Mouse (Mus musculus) frontal cortex, postnatal 14 days (tissue): ENCODE measurements around the gene Hoxc6.

Source experiments
- DNase-seq, 2 experiments: peaks; one replicate each; pipeline ENCODE4 v3.0.0; 2022; ENCODE audit warnings: low spot score in 2 of 2

Hoxc6 gene

DNA sequence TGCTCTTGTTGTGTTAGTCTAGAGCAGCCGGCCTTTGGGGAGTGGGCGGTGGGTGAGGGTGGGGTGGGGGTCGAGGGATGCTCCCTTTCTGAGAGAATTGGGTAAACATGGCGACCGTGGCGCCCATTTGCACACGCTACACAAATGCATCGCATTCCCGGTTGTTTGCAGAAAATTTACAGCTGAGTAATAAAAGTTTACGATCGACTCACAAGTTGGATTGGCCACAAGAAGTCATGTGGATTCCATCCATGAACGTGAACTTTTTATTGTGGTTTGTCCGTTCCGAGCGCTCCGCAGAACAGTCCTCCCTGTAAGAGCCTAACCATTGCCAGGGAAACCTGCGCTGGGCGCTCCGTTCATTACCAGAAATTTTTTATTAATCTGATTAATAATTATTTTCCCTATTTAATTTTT is at the start of gene Hoxc6:
Hoxc6 (plus strand) TSS at position 319 of the 417 bp plus-strand sequence.
- no peak for DNase-seq

DNA sequence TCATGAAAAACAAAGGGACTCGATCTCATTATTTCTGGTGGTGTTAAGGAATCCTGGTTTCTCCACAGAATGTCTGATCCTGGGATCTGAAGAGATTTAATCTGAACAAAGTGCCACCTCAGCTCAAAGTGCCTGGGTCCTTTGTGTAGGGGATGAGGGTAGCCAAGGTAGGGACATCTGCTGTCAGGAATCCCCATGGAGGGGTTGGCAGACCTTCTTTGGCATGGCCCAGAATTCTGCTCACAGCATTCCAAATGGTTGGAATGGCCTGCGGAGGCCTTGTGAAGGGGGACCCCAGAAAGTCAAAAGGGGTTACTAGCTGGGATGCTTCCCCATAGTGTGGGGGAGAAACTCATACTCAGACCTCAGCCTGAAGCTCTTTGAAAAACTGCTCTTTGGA is 49.2 kb upstream of the Hoxc6 start:
- no peak for DNase-seq

DNA sequence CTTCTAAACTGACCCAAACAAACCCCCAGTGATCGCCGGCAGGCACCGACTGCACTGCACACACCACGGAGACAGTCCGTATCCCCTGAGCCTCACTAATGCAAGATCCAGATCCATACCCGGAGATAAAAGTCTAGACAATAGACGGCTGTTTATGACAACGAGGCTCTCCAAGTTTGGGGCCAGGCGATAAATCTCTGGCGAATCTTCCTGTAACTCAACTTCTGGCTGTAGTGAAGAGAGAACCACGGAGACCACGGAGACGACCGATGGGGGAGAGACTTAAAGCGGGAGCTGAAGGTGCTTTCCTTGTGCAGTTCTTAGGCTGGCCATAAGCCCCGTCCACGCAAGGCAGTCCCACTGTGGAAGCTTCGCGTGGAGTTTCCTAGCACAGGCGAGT is 48.4 kb upstream of the Hoxc6 start:
- DNase-seq = no peak

DNA sequence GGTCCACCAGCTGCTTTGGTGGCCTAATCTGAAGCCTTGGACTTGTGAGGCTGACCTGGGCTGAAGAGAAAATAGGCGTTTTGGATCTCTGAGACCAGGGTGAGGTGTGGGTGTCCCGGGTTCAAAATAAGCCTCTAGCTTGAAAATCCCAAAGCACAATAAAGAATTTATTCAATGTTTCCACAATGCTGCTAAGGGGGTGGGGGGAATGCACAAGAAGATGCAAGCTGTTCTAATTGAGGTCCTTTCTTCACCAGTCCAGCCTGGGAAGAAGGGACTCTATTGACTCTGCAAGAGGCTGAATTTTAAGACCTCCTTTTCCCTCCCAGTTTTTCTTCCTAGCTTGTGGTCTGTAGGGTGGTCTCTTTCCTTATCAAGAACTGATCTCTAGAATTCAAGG is 47.2 kb upstream of the Hoxc6 start:
- no peak for DNase-seq

DNA sequence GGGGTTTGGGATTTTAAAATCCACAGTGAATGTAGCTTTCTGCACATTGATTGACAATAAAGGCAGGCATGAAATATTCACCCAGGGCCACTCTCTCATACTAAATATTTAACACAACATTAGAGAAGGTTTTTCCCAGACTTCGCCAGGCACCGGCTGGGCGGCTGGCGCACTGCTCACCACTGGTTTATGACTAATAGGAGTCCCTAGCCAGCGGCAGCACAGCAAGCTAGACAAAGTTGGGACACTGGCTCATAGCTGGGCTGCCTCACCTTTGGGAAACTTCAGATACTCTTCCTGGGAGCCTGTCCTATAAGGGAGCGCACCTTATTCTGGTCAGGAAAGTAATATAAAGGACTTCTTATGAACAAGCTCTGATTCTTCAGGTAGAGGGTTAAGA is 44.5 kb upstream of the Hoxc6 start:
- DNase-seq = no peak

DNA sequence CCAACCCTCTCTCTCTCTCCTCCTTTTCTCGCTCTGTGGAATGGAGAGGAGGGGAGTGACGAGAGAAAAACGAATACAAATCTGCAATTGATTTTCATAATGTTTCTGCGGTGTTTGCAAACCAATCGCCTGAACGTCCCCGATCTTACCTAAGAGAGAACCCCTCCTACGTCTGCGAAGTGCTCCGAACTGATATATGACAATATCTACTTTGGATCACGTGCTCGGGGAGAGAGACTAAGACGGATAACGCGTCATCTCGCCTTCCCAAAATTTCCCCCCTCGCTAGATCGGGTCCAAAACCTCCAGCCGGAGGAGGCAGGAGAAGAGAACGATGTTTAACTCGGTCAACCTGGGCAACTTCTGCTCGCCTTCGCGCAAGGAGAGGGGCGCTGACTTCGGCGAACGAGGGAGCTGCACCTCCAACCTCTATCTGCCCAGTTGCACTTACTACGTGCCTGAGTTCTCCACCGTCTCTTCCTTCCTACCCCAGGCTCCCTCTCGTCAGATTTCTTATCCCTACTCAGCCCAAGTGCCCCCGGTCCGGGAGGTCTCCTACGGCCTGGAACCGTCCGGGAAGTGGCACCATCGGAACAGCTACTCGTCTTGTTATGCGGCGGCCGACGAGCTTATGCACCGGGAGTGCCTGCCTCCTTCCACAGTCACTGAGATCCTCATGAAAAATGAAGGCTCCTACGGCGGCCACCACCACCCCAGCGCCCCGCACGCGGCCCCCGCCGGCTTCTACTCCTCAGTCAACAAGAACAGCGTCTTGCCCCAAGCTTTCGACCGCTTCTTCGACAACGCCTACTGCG is 43.7 kb upstream of the Hoxc6 start, which contains the start of gene Hoxc11:
Hoxc11 (plus strand) TSS at position 236 of the 815 bp plus-strand sequence.
- no peak for DNase-seq

DNA sequence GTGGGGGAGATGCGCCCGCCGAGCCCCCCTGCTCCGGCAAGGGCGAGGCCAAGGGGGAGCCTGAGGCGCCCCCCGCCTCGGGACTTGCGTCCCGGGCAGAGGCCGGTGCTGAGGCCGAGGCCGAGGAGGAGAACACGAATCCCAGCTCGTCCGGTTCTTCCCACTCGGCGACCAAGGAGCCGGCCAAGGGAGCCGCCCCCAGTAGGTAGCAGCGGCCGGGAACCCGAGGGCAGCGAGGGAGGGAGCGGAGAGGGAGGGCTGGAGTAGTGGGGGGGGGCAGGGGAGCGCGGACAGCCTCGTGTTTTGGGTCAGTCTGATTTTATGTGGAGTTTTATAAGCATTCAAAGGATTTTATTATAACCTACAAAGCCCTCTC is 43.1 kb upstream of the Hoxc6 start:
- DNase-seq = no peak

DNA sequence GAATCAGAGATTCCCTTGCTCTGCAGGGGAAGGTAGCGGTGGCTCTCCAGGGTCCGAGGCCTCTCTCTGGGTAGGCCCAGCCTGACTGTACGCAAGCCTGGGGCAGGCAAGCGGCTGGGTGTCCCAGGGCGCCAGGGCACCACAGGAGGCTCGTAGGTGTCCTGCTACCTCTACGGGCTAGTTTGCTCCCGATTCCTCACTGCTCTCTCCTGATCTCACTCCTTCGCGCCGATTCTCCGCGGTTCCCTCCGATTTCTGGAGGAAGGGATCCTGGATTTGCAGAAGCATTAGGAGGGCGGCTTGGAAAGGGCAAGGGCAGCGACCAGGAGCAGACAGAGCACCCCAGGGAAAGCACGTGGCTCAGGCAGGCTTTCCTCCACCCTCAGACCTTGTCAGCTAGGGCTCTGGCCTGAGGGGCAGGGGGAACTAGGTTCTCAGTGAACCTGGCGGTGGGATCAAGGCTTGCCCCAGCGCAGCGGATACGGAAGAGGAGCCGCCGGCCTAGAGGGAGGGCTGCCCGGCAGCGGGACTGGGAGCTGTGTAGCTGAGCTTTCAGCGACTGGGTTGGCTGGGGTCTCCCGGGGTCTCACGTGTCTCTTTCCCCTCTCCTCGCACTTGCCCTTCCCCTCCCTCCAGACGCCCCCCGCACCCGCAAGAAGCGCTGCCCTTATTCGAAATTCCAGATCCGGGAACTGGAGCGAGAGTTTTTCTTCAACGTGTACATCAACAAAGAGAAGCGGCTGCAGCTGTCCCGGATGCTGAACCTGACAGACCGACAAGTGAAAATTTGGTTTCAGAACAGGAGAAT is 42.0 kb upstream of the Hoxc6 start:
- DNase-seq = no peak

DNA sequence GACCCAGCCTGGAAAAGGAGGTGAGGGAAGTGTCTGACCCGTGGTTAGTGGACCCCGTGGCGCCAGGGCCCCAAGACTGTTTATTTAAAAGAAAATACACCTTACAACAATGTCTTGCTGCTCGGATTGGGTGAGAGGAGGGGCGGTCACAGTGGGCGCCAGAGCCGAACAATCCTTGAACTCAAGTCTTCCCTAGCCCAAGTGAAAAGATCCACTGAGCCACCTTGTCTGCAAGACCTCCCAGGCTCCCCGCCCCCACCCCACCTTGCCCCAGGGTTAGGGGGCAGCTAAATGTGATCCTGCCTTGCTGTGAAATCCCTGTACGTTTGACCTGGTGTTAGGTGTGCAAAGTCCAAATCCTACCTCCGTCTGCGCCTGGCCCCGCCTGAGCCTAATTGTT is 41.2 kb upstream of the Hoxc6 start:
- no peak for DNase-seq

DNA sequence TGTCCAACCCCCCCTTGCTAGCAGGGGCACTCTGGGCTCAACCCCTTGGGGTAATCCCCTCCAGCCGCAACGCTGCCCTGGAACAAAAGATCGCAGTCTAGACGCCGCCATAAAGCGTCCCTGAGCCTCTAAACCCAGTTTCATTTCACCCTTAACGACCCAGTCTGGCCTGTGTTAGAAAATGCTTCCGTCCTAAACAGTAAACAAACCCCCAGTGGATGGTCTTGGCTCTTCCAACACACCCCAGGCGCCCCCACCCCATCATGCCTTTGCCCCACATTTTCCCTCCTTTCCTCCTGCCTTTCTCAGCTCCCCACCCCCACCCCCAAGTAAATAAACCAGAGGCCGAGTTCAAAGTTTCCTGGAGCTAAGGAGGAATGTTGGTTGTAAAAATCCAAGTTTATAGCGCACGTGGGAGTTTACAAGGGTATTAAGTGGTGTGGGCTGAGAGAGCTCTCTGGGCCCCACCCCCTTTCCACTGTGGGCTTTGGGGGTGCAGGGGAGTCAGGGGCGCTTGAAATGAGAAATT is 38.3 kb upstream of the Hoxc6 start:
- DNase-seq = no peak

DNA sequence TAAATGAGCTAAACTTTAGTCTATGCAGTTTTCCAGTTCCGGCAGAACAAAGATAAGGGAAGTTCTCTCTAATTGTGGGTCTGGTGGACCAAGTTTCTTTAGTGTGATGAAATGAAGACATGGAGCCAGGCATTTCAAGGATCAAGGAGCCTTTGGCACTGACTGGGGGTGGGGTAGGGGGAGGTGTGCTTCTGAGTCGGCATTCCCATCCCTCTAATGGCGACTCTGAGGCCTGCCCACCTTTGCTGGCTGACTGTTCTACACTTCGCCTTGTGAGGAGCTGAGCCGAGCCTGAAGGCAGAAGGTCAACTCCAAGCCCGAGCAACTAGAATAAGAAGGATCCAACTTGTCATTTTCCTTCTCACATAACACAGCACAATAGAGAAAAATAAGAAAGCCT is 36.3 kb upstream of the Hoxc6 start:
- no peak for DNase-seq

DNA sequence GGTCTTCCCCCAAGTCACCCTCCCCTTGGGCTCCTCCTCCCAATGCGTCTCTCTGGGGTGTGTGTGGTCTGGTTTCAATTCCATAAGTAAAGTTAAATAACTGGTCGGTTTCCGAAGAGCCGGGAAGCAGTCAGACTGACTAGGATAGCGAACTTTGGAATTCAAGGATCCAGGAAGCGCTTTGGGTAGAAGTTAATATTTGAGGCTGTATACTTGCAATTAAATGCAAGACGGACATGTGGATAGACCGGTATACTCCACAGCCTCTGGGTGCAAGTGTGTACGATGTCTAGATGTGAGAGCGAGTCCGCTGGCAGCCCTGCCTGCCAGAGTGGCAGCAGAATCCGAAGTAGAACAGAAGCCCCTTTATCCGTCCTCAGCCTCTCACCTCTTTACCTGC is 35.6 kb upstream of the Hoxc6 start:
- no peak for DNase-seq

DNA sequence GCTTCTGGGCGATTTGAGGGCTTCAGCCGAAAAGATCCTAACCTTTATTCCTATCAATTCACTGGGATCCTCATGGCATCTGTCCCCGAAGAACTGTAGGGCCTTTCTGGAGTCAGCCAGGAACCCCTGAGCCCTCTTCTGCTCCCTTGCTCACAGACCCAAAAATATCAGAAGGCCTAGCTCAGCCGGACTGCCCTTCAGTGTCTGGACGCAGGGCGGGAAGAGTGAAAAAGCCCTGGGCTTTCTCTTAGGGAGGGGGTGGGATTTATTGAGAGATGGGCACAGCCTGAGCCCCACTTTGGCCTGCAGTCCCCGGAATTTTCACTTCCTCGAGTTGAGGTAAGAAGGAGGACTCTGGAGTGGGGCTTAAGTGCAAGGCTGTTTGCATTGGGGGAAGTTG is 34.8 kb upstream of the Hoxc6 start:
- no peak for DNase-seq

DNA sequence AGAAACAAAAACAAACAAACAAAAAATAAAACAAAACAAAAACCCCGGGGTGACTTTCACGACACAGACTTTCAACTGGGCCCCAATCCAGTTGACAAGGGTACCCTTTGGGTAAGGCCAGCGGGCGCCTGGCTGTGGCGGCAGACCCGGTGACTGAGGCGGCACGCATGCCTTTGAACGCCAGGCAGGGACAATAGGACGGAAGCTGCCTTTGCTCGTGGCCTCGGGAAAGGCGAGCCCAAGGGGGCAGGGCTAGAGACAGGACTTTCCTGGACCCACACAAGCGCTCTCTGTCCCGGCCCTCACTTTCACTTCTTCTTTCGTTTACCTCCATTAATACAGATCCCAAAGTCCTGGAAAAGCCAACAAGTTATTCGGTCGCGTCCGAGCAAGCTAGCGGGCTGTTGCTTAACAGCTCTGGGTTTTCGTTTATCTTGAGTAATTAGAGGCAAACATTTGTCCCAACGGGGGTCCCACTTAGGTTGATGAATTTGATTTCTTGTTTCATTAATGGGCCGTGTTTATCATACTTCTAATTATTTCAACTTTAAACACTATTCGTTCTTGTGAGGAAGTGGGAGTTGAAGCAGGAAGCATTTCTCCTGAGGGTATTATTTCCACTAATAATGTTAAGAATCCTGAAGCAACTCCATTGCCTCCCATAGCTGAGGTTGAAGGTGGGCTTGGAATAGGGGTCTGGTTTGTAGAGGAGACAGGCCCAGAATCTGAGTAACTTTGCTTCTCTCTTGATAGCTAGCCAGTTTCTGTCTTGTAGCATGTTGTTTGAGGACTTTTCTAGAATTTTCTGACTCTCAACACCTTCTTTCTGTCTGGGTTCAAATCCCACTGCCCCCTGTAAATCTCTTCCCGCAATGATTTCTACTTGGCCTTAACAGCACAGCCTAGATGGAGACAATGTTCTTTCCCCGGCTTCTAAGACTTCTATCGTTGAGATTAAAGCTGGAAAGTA is 34.1 kb upstream of the Hoxc6 start:
- no peak for DNase-seq

DNA sequence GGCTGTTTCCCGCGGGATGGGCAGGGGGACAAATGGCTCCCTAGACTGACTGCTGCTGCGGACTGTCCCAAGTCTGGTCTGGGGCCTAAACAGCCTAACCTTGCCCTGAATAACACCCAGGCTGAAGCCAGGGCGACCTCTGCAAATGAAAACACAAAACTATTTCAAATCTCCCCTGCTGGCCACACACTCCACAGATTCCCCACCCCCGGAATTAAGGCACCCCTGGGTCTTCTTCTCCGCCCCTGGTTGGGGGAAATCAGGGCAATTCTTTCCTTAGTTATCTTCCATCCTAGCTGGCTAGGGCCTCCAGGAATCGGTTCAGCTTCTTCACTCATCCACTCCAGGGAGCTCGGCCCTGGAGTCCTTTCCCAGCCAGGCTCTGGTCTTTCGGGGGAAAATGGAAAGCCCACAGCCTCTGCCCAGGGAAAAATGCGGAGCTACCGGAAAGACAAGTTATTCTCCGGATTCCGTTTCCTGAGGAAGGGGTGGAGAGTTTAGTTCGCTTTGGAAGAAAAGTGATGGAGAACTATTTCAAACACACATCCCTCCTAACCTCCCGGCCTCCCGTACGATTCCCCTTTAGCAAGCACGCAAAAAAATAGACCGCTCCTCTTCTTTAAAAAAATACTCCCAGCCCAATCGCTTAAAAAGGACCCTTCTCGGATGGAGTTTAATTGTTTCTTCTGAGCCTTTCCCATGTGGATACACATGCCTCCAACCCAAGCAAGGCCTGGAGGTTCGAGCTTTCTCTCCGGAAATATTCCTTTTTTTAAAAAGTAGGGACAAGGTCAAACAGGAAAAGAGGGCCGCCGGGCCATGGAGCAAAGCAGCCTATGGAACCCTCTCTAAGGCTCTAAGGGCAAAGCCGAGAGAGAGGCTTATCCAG is 32.8 kb upstream of the Hoxc6 start:
- DNase-seq = no peak

DNA sequence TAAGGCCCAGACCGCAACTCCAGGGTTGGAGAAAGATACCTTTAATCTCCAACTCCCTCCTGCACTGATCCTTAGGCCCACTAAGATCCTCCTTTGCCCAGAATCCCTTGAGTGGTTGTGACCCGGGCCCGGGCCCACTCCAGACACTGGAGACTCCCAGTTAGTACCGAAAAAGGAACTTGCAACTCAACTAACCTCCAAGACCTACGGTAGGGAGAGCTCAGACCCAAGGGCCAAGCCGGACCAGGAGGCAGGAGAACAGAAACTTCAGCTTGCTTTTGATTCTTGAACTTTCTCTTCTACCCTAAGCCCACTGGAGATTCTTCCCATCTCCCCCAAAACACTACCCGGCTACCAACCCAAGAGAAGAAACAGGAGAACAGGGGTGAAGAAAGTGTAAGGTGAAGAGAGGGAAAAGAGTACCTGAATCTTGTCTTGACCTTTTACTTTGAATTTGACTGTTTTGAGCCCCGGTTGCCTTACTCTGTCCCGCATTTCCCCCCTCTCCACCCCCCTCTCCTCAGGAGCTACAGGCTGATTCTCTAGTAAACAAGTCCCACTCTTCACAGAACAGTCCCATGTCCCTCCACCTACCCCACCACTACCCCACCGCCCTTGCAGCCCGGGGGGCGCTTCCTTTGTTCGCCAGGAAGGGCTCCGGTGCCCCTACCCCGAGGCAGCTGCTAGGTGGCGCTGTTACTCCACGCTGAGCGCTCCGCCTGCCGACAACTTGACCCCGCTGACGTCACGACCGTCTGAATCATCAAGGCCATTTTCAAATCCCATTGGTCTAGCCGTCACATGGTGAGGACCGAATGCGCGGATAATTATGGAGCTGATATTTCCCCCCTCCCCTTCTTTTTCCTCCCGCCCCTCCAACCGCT is 31.9 kb upstream of the Hoxc6 start:
- no peak for DNase-seq

DNA sequence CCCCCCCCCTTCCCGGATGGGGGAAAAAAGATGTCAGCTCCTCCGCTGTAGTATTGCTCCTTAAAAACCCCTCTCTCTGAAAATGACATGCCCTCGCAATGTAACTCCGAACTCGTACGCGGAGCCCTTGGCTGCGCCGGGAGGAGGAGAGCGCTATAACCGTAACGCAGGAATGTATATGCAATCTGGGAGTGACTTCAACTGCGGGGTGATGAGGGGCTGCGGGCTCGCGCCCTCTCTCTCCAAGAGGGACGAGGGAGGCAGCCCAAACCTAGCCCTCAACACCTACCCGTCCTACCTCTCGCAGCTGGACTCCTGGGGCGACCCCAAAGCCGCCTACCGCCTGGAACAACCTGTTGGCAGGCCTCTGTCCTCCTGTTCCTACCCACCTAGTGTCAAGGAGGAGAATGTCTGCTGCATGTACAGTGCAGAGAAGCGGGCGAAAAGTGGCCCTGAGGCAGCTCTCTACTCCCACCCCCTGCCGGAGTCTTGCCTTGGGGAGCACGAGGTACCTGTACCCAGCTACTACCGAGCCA is 31.2 kb upstream of the Hoxc6 start, which contains the start of gene Hoxc10:
Hoxc10 (plus strand) TSS at position 21 of the 536 bp plus-strand sequence.
- DNase-seq = no peak

DNA sequence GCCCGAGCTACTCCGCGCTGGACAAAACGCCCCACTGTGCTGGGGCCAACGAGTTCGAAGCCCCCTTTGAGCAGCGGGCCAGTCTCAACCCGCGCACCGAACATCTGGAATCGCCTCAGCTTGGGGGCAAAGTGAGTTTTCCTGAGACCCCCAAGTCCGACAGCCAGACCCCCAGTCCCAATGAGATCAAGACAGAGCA is 30.8 kb upstream of the Hoxc6 start, which contains the start of gene Hoxc5:
Hoxc5 (plus strand) TSS at position 132 of the 199 bp plus-strand sequence.
- no peak for DNase-seq
